Mouse (Mus musculus): ENCODE data around the gene Eif4g3. TPM values are rescaled to one million over a fixed set of nuclear protein-coding genes. Genes with fewer than 3 reads are reported as not detected.

Gene Eif4g3
- polyA plus RNA-seq, 1 experiment from 2014 or later: 25.1 TPM

- H3K4me3 ChIP-seq (replicated peaks): no peak overlapping the region
- H3K4me2 ChIP-seq (replicated peaks): no peak overlapping the region
- H3K9me3 ChIP-seq: no peaks in the 10 kb centered on the region
- 80% methylated on average over 8 of the region's 8 CpGs for WGBS
- peaks cover 8% of the 10 kb centered on the region; the same call in 1 of the 2 replicates for H3K4me1 ChIP-seq (replicated peaks)
- ATAC-seq: no peak
- no peak overlapping the region for H3K9ac ChIP-seq
- H3K36me3 ChIP-seq: peaks cover 4% of the 10 kb centered on the region; the same call in 1 of the 2 replicates
- H3K27ac ChIP-seq: no peak overlapping the region
- no peaks in the 10 kb centered on the region for H3K27me3 ChIP-seq (replicated peaks)
Measured at GRCm38 (mm10) chr4:138037110-138037509, 44.3 kb downstream of the Eif4g3 start.

DNA sequence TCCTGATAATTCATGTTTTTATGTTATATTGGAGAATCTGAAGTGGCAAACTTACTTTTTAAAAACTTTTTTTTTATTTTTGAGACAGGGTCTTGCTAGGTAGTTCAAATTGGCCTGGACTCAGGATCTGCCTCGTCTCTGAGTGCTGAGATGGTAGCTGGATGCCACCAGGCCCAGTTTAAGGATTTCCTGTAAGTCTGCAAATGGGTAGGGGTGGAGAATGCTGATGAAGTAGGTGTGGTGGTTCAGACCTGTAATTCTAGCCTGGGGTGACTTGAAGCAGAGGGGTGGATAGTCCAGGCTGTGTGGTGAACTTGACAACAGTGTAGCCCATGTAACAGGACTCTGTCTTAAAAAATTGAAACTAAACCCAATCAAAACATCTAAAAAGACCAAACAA, 45.1 kb downstream of the Eif4g3 start:
- Histone ChIP-seq H3K27me3 (replicated peaks) (no peaks in the 10 kb centered on the region), H3K27ac (no peak overlapping the region), H3K36me3 (no peaks in the 10 kb centered on the region), H3K9ac (no peak overlapping the region), H3K4me3 (replicated peaks) (no peak overlapping the region), H3K9me3 (no peaks in the 10 kb centered on the region), H3K4me2 (replicated peaks) (no peak overlapping the region), H3K4me1 (replicated peaks) (peaks cover 8% of the 10 kb centered on the region; the same call in 1 of the 2 replicates)
- WGBS: 67% methylated on average over 1 of the region's 1 CpGs
- ATAC-seq: no peak

DNA sequence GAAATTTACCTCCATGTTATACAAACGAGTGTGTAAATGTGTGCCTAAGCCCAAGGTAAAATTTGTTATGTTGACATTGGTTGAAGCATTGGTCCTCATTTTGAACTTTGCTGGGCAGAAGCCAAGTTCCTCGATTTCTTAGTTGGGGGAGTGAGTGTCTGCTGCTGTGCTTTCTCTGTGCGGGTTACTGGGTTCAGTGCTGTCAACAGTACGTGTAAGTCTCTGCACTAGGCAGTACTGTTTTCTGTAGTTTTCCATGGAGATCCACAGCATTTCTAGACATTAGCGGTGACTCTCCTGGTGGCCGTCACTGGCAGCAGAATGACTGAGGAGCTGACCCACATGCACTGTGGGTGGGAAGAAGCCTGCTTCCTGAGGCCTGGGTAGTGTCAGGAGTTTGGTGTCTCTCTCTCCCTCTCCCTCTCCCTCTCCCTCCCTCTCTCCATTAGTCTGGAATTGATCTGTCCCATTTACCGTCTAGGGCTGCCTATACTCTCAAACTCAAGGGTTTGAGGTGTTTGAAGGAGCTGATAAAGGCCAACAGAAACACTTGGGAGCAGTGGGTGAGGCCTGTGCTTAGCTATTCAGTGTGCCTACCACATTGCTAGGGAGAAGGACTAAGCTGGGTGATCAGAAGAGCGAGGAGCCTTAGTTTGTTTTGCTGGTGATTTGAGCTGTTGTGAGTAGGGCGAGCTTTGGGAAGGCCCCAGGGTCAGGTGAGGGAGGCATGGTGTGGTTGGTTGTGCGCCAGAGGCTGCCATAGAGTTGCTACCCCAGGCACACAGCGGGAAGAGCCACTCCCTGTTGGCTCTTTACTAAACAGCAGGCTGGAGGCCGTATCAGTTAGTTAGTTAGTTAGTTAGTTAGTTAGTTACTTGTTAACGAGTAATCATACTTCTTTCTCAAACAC, 45.8 kb downstream of the Eif4g3 start:
- no peak overlapping the region for H3K9ac ChIP-seq
- no peak overlapping the region for H3K4me2 ChIP-seq (replicated peaks)
- WGBS: 50% methylated on average over 13 of the region's 13 CpGs
- H3K27ac ChIP-seq: no peak overlapping the region
- no peaks in the 10 kb centered on the region for H3K27me3 ChIP-seq (replicated peaks)
- ATAC-seq: peak; percentile 47
- H3K9me3 ChIP-seq: no peaks in the 10 kb centered on the region
- peaks cover 8% of the 10 kb centered on the region; the same call in 1 of the 2 replicates for H3K4me1 ChIP-seq (replicated peaks)
- H3K4me3 ChIP-seq (replicated peaks): no peak overlapping the region
- no peaks in the 10 kb centered on the region for H3K36me3 ChIP-seq

DNA sequence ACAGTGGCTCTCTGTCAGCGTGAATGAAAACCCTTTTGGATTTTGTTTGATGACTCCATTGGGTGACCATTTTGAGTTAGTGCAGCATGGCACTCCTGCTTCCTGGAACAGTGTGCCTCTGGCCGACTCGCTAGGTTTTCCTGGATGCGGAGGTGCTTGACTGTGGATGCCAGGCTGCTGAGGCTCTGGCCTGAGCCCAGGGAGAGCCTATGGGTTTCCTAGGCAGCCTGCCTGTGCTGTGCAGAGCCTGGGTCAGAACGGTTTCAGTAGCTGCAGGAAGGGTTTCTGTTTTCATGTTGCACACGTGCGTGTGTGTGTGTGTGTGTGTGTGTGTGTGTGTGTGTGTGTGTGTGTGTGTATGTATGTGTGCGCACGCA, 46.4 kb downstream of the Eif4g3 start:
- Histone ChIP-seq H3K36me3 (no peaks in the 10 kb centered on the region), H3K27me3 (replicated peaks) (no peaks in the 10 kb centered on the region), H3K9ac (no peak overlapping the region), H3K4me1 (replicated peaks) (peaks cover 8% of the 10 kb centered on the region; the same call in 1 of the 2 replicates), H3K27ac (no peak overlapping the region), H3K4me2 (replicated peaks) (no peak overlapping the region), H3K9me3 (no peaks in the 10 kb centered on the region), H3K4me3 (replicated peaks) (no peak overlapping the region)
- 81% methylated on average over 9 of the region's 9 CpGs for WGBS
- ATAC-seq: no peak

- Histone ChIP-seq H3K4me2 (replicated peaks) (no peak overlapping the region), H3K27ac (no peak overlapping the region), H3K4me3 (replicated peaks) (no peak overlapping the region), H3K9me3 (no peaks in the 10 kb centered on the region), H3K36me3 (peaks cover 7% of the 10 kb centered on the region), H3K4me1 (replicated peaks) (peaks cover 8% of the 10 kb centered on the region; the same call in 1 of the 2 replicates), H3K9ac (no peak overlapping the region), H3K27me3 (replicated peaks) (no peaks in the 10 kb centered on the region)
- ATAC-seq: no peak
- WGBS: 85% methylated on average over 3 of the region's 3 CpGs
Measured at GRCm38 (mm10) chr4:138040589-138040988, 47.8 kb downstream of the Eif4g3 start.

DNA sequence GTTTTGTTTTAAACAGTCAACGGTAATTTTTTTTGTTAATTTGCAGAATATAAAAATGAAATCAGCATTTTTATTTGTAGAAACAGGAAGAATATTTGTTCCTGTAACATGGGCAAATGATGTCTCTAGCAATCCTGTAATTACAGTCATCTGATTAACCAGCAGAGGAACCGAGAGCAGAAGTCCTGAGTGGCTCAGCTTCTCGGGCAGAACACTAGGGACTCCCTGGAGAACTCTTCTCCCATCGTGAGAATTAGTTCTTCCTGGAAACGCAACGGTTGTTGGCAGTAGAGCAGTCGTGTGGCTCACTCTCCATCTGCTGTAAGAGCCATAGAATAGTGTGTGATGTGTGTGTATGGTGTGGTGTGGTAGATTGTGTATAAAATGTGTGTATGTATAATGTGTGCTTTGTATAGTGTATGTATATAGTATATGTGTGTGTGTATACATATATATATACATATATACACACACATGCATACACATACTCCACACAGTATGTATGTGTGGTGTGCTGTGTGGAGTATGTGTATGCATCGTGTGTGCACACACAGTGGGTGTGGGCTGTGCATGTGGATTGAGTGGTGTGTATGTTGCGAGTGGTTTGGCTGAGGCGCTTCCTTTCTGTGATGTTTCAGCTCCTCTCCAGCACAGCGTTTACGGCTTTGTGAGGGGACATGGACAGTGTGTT, 48.9 kb downstream of the Eif4g3 start:
- H3K27ac ChIP-seq: no peak overlapping the region
- H3K4me2 ChIP-seq (replicated peaks): no peak overlapping the region
- peaks cover 8% of the 10 kb centered on the region; the same call in 1 of the 2 replicates for H3K4me1 ChIP-seq (replicated peaks)
- ATAC-seq: no peak
- H3K9me3 ChIP-seq: no peaks in the 10 kb centered on the region
- peaks cover 11% of the 10 kb centered on the region for H3K36me3 ChIP-seq
- H3K27me3 ChIP-seq (replicated peaks): no peaks in the 10 kb centered on the region
- 76% methylated on average over 12 of the region's 12 CpGs for WGBS
- H3K9ac ChIP-seq: no peak overlapping the region
- no peak overlapping the region for H3K4me3 ChIP-seq (replicated peaks)

- 47% methylated on average over 2 of the region's 2 CpGs for WGBS
- Histone ChIP-seq H3K36me3 (peaks cover 11% of the 10 kb centered on the region), H3K4me1 (replicated peaks) (peaks cover 8% of the 10 kb centered on the region; the same call in 1 of the 2 replicates), H3K27me3 (replicated peaks) (no peaks in the 10 kb centered on the region), H3K27ac (no peak overlapping the region), H3K9me3 (no peaks in the 10 kb centered on the region), H3K9ac (no peak overlapping the region), H3K4me2 (replicated peaks) (no peak overlapping the region), H3K4me3 (replicated peaks) (no peak overlapping the region)
- ATAC-seq: no peak
Measured at GRCm38 (mm10) chr4:138042257-138042589, 49.4 kb downstream of the Eif4g3 start.

DNA sequence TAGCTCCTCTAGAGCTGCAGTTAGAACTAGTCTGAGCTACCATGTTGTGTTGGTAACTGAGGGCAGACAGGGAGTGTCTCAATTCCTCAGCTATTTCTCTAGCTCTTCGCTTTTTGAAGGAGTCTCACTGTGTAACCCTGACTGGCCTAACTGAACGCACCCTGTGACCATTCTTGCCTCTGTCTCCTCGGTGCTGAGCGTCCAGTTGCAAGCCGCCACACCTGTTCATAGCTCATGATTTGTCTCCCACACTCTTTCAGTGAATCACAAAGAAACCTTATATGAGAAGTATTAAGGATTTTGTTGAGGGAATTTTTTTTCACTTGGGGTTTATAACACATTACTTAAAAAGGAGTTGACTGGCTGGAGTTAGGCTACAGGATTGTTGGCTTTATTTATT, 49.8 kb downstream of the Eif4g3 start:
- Histone ChIP-seq H3K9ac (no peak overlapping the region), H3K4me2 (replicated peaks) (no peak overlapping the region), H3K9me3 (no peaks in the 10 kb centered on the region), H3K36me3 (peaks cover 11% of the 10 kb centered on the region), H3K4me1 (replicated peaks) (peaks cover 8% of the 10 kb centered on the region; the same call in 1 of the 2 replicates), H3K4me3 (replicated peaks) (no peak overlapping the region), H3K27ac (no peak overlapping the region), H3K27me3 (replicated peaks) (no peaks in the 10 kb centered on the region)
- no peak for ATAC-seq
- WGBS: 89% methylated on average over 5 of the region's 5 CpGs

GRCm38 (mm10) chr4:138044841-138045500, 52.1 kb downstream of the Eif4g3 start:
- Histone ChIP-seq H3K4me1 (replicated peaks) (no peaks in the 10 kb centered on the region), H3K9ac (no peak overlapping the region), H3K4me3 (replicated peaks) (no peak overlapping the region), H3K4me2 (replicated peaks) (no peak overlapping the region), H3K36me3 (peaks cover 13% of the 10 kb centered on the region), H3K27me3 (replicated peaks) (no peaks in the 10 kb centered on the region), H3K9me3 (no peaks in the 10 kb centered on the region), H3K27ac (no peak overlapping the region)
- WGBS: 96% methylated on average over 16 of the region's 16 CpGs
- ATAC-seq: no peak

- no peak for ATAC-seq
- 93% methylated on average over 1 of the region's 1 CpGs for WGBS
- Histone ChIP-seq H3K4me1 (replicated peaks) (no peaks in the 10 kb centered on the region), H3K9ac (no peak overlapping the region), H3K9me3 (no peaks in the 10 kb centered on the region), H3K36me3 (peaks cover 13% of the 10 kb centered on the region), H3K4me2 (replicated peaks) (no peak overlapping the region), H3K4me3 (replicated peaks) (no peak overlapping the region), H3K27me3 (replicated peaks) (no peaks in the 10 kb centered on the region), H3K27ac (no peak overlapping the region)
Measured at GRCm38 (mm10) chr4:138045809-138046208, 53.0 kb downstream of the Eif4g3 start.

DNA sequence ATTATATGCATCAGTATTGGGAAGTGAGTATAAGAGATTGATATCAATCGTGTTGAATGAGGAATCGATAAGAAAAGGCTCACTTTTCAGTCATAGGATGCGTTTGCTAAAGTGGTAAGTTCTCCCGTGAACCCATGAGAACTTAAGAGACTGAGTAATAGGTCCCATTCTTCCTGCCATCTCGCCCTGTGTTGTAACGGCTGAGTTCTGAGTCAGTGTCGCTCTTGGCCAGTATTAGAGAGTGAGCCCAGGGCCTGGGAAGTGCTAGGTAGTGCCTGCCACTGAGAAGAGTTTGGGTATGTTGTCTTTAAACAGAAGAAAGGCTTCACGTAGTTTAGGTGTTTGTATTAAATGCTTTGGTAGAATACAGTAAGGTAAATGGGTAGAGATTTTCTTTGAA, 53.5 kb downstream of the Eif4g3 start:
- Histone ChIP-seq H3K36me3 (peaks cover 13% of the 10 kb centered on the region), H3K4me2 (replicated peaks) (no peak overlapping the region), H3K4me1 (replicated peaks) (no peaks in the 10 kb centered on the region), H3K27me3 (replicated peaks) (no peaks in the 10 kb centered on the region), H3K4me3 (replicated peaks) (no peak overlapping the region), H3K9ac (no peak overlapping the region), H3K9me3 (no peaks in the 10 kb centered on the region), H3K27ac (no peak overlapping the region)
- no peak for ATAC-seq
- WGBS: 95% methylated on average over 8 of the region's 8 CpGs

- Histone ChIP-seq H3K9me3 (no peaks in the 10 kb centered on the region), H3K27ac (no peak overlapping the region), H3K4me2 (replicated peaks) (no peak overlapping the region), H3K36me3 (peaks cover 13% of the 10 kb centered on the region), H3K9ac (no peak overlapping the region), H3K4me1 (replicated peaks) (no peaks in the 10 kb centered on the region), H3K4me3 (replicated peaks) (no peak overlapping the region), H3K27me3 (replicated peaks) (no peaks in the 10 kb centered on the region)
- WGBS: 71% methylated on average over 6 of the region's 6 CpGs
- ATAC-seq: no peak
Measured at GRCm38 (mm10) chr4:138049547-138049946, 56.7 kb downstream of the Eif4g3 start.
